Mouse (Mus musculus) C2C12 (cell line): ENCODE data around the gene Tbl1xr1. TPM values are rescaled to one million over a fixed set of nuclear protein-coding genes. Genes with fewer than 3 reads are reported as not detected.

ENCODE experiments used
- H3K27me3 ChIP-seq: one replicate; pipeline ENCODE4 v1.6.1; 2011; ENCODE audit not compliant: control insufficient read depth, insufficient read depth, insufficient read length
- H3K36me3 ChIP-seq: one replicate; pipeline ENCODE4 v1.6.1; 2011; ENCODE audit not compliant: control insufficient read depth, insufficient read depth
- H3K4me3 ChIP-seq: one replicate; pipeline ENCODE4 v1.5.1; 2011; ENCODE audit warnings: mild to moderate bottlenecking, control low read depth; ENCODE audit not compliant: poor library complexity, insufficient read depth, severe bottlenecking
- H3K79me2 ChIP-seq: one replicate; pipeline ENCODE4 v1.6.1; 2011; ENCODE audit not compliant: control insufficient read depth, insufficient read depth
- H3K79me3 ChIP-seq: one replicate; pipeline ENCODE4 v1.6.1; 2011; ENCODE audit warnings: low read depth, control low read depth
- H3ac ChIP-seq: one replicate; pipeline ENCODE3; 2011; ENCODE audit warnings: low read depth; ENCODE audit not compliant: control insufficient read depth, insufficient read length
- CEBPB ChIP-seq: IDR thresholded peaks from one replicate; pipeline ENCODE4 v1.6.1; 2011; ENCODE audit warnings: low read depth, mild to moderate bottlenecking, control low read depth, moderate library complexity
- CTCF ChIP-seq: IDR thresholded peaks from one replicate; pipeline ENCODE4 v1.5.1; 2011; ENCODE audit not compliant: control insufficient read depth, insufficient read depth, insufficient read length
- FOSL1 ChIP-seq: IDR thresholded peaks from one replicate; pipeline ENCODE4 v1.8.0; 2011; ENCODE audit warnings: mild to moderate bottlenecking, low read length; ENCODE audit not compliant: poor library complexity, insufficient read depth, severe bottlenecking
- MAX ChIP-seq: IDR thresholded peaks from one replicate; pipeline ENCODE4 v1.6.1; 2011; ENCODE audit warnings: mild to moderate bottlenecking, control low read depth
- MYOD1 ChIP-seq: IDR thresholded peaks from one replicate; pipeline ENCODE4 v1.6.1; 2011; ENCODE audit warnings: low read depth; ENCODE audit not compliant: control insufficient read depth, insufficient read length
- MYOG ChIP-seq: IDR thresholded peaks from one replicate; pipeline ENCODE4 v1.6.1; 2011; ENCODE audit not compliant: control insufficient read depth, insufficient read length; ENCODE audit errors: extremely low read depth
- USF1 ChIP-seq: IDR thresholded peaks from one replicate; pipeline ENCODE4 v1.6.1; 2011; ENCODE audit warnings: low read depth, mild to moderate bottlenecking, control low read depth, moderate library complexity
- polyA plus RNA-seq: library from polyadenylated mRNA; unstranded; fragments of >200 nt; fragmentation: generic; extraction: Trizol; gene quantifications from one replicate; pipeline ENCODE4 v1.2.1, GENCODE M21; 2012; ENCODE audit warnings: missing spikeins

Gene Tbl1xr1
- polyA plus RNA-seq, 1 experiment, result 6.1 TPM

DNA sequence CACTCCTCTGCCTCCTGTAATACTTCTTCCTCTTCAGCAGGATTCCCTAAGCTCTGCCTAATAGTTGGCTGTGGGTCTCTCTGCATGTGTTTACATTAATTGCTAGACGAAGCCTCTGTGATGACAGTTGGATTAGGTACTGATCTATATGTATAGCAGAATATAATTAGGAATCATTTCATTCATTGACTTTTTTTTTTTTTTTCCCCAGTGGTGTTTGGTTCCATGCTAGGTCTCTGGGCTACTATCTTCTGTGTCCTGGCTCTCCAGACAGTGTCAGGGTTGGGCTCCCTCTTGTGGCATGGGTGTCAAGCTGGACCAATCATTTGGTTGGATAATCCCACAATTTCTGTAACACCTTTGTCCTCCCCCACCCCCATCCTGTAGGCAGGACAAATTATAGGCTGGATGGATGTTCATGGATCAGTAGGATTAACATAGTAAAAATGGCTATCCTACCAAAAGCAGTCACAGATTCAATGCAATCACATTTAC is 71.0 kb downstream of the Tbl1xr1 start:
- Histone ChIP-seq H3K79me3 (peaks cover 19% of the 10 kb centered on the region), H3ac (no peak overlapping the region), H3K79me2 (peaks cover 61% of the 10 kb centered on the region), H3K4me3 (no peak overlapping the region), H3K27me3 (no peaks in the 10 kb centered on the region), H3K36me3 (no peaks in the 10 kb centered on the region)
- TF ChIP-seq MYOD1 (no peak), CTCF (no peak), CEBPB (no peak), MYOG (no peak), MAX (no peak), USF1 (no peak), FOSL1 (no peak)

DNA sequence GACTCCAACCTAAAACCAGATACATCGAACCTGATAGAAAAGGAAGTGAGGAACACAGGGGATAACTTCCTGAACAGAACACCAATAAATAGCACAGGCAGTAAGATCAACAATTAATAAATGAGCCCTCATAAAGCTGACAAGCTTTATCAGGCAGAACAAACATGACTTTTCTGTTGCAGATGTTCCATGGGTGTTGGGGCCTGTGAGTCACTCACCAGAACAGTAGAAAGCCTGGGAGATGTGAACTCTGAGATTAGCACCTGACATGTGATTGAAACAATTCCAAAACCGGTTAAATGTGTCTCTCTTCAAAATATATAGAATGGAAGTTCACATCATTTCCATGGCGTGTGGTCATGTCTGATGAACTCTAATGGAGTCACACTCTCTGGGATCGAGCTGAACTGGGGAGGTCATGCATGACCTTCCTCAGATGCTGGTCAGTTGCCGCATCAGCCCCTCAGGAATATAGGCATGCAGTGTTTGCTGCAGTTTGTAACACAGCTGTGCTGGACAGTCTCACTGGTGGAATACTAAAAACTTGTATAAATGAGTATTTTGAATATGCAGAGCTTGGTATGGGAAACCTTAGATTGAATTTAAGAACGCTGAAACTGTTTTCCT is 72.0 kb downstream of the Tbl1xr1 start:
- no peaks in the 10 kb centered on the region for H3K27me3 ChIP-seq

DNA sequence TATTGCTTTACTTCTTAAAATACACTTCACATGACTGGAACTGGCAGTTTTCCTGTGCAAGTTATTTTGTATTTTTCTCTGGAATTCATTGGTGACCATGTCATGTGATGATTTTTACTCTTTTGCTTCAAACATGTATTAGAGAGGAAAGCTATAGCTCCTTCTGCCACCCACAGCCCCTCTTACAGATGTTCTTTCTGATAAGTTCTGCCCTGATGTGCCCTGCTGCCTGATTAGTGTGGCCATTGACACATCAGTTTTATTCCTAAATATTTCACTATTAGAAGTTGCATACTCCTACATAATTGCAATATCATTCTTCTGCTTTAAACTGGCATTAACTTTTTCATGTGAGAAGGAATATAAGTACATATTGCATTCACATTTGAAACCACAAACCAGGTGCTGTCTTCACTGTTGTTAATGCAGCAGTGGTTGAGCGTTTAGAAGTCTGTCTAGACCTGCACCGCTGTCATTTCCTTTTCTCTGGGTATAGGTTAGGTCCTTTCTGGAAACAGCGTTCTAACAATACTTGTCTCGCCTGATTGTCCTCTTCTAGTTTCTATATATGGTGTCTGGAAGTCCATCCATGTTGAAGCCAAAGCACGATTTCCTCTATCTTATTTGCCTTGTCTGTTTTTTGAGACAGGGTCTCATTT is 74.5 kb downstream of the Tbl1xr1 start:
- TF ChIP-seq MYOG (no peak), MAX (no peak), CTCF (no peak), CEBPB (no peak), USF1 (no peak), MYOD1 (no peak), FOSL1 (no peak)
- peaks cover 44% of the 10 kb centered on the region for H3K79me2 ChIP-seq
- H3K4me3 ChIP-seq, result no peak overlapping the region
- no peak overlapping the region for H3ac ChIP-seq
- H3K79me3 ChIP-seq, result peaks cover 21% of the 10 kb centered on the region
- no peaks in the 10 kb centered on the region for H3K36me3 ChIP-seq
- H3K27me3 ChIP-seq, result no peaks in the 10 kb centered on the region

More for the DNA sequence above, 72.0 kb downstream of the Tbl1xr1 start:
- H3K4me3 ChIP-seq, result no peak overlapping the region
- no peaks in the 10 kb centered on the region for H3K36me3 ChIP-seq
- peaks cover 17% of the 10 kb centered on the region for H3K79me3 ChIP-seq
- H3ac ChIP-seq, result no peak overlapping the region
- peaks cover 52% of the 10 kb centered on the region for H3K79me2 ChIP-seq
- TF ChIP-seq USF1 (no peak), MYOG (no peak), MYOD1 (peak; percentile 8)

DNA sequence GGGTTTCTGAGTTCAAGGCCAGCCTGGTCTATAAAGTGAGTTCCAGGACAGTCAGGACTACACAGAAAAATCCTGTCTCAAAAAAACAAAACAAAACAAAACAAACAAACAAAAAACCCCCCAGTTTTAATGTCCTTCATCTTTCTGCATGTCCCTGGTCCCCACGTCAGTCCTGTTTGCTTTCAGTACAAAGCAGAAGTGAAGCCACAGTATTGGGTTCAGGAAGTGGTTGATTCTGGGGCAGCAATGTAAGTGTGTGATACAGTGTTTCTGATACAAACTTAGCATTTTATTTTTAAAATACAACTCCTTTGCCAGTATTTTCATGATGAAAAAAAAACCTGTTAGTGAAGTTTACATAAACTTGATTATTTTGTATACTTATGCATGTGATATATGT is 76.3 kb downstream of the Tbl1xr1 start:
- Histone ChIP-seq H3K36me3 (no peaks in the 10 kb centered on the region), H3K27me3 (no peaks in the 10 kb centered on the region), H3K4me3 (no peak overlapping the region), H3K79me2 (peaks cover 40% of the 10 kb centered on the region), H3K79me3 (peaks cover 18% of the 10 kb centered on the region), H3ac (no peak overlapping the region)
- TF ChIP-seq USF1 (no peak), CEBPB (no peak), FOSL1 (no peak), MYOD1 (no peak), CTCF (no peak), MAX (no peak), MYOG (no peak)

DNA sequence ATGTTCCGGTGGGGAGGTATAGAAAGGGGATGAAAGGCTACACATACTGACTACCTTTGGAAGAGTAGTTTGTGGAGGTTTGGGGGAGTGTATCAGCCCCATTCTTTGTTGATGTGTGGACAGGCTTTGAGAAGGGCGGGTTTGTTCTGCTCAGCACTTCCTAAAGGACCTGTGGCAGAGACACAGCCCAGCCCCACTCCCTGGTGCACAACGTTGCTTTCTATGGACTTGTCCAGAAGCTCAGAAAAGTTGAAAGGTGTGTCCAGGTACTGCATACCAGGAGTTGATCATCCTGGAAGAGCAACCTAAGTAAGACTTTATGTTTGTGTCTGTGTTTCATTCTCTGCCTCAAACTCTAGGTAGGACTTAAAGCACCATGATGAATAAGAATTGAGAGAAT is 78.1 kb downstream of the Tbl1xr1 start:
- H3K4me3 ChIP-seq, result no peak overlapping the region
- TF ChIP-seq MYOG (no peak), FOSL1 (no peak), MYOD1 (no peak), MAX (no peak), CTCF (no peak)
- no peaks in the 10 kb centered on the region for H3K27me3 ChIP-seq
- no peak overlapping the region for H3ac ChIP-seq
- peaks cover 25% of the 10 kb centered on the region for H3K79me3 ChIP-seq
- peaks cover 37% of the 10 kb centered on the region for H3K79me2 ChIP-seq
- no peaks in the 10 kb centered on the region for H3K36me3 ChIP-seq

DNA sequence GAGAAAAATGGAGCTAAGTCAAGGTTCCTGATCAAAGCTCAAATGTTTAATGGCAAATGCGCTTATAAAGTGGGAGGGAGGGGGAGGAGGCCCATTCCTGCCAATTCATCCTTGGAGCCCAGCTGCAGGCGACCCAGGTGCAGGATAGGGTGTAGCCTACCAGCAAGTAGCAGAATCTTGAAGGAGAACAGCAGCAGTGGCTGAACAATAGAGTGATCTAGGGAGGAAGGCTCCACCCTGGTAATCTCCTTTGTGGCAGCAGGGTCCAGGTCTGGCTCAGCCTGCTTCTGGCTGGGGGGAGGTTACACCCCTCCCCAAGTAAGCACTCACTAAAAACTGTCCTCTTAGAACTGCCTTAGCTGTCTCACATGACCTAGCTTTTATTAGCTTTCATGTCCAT is 79.9 kb downstream of the Tbl1xr1 start:
- TF ChIP-seq MYOG (no peak), FOSL1 (no peak), CEBPB (no peak), CTCF (no peak), USF1 (no peak)
- Histone ChIP-seq H3K36me3 (no peaks in the 10 kb centered on the region), H3ac (no peak overlapping the region), H3K79me3 (peaks cover 33% of the 10 kb centered on the region), H3K4me3 (no peak overlapping the region), H3K27me3 (no peaks in the 10 kb centered on the region), H3K79me2 (peaks cover 53% of the 10 kb centered on the region)
